Mouse (Mus musculus) heart, postnatal 0 days (tissue): Measurements from ENCODE around the gene Ewsr1. TPM values are rescaled to one million over a fixed set of nuclear protein-coding genes. Genes with fewer than 3 reads are reported as not detected.

ENCODE experiments used
- ATAC-seq: fragments of 200-750 bp; cut with Nextera tagmentation; 2 replicates; pipeline ENCODE4 v1.8.0; 2017; ENCODE audit warnings: low read depth, moderate number of reproducible peaks, moderate library complexity; ENCODE audit not compliant: insufficient read depth
- DNase-seq: peaks from one replicate; pipeline ENCODE4 v3.0.0-alpha.2; 2016; ENCODE audit warnings: low spot score
- H3K27ac ChIP-seq: fragments of 300-500 bp; sonication (generic); 2 replicates; pipeline ENCODE4 v1.5.1; 2014; ENCODE audit warnings: low read depth, mild to moderate bottlenecking
- H3K27me3 ChIP-seq: fragments of 300-500 bp; sonication (generic); 2 replicates; pipeline ENCODE4 v1.6.1; 2014; ENCODE audit warnings: low read length, mixed read lengths; ENCODE audit not compliant: control insufficient read depth, insufficient read depth
- H3K36me3 ChIP-seq: fragments of 300-500 bp; sonication (generic); replicated peaks from 2 replicates; pipeline ENCODE4 v1.6.1; 2014; ENCODE audit warnings: low read length, mixed read lengths; ENCODE audit not compliant: control insufficient read depth, insufficient read depth
- H3K4me1 ChIP-seq: fragments of 300-500 bp; sonication (generic); 2 replicates; pipeline ENCODE4 v1.6.1; 2014; ENCODE audit warnings: antibody characterized with exemption; ENCODE audit not compliant: control insufficient read depth, insufficient read depth
- H3K4me2 ChIP-seq: fragments of 300-500 bp; sonication (generic); 2 replicates; pipeline ENCODE4 v1.6.1; 2014; ENCODE audit warnings: low read depth, mild to moderate bottlenecking, low read length, moderate library complexity
- H3K4me3 ChIP-seq: fragments of 300-500 bp; sonication (generic); 2 replicates; pipeline ENCODE4 v1.5.1; 2014; ENCODE audit warnings: low read depth, low read length
- H3K9ac ChIP-seq: fragments of 300-500 bp; sonication (generic); replicated peaks from 2 replicates; pipeline ENCODE4 v1.6.1; 2014; ENCODE audit warnings: low read depth, low read length, mixed read lengths
- H3K9me3 ChIP-seq: fragments of 300-500 bp; sonication (generic); replicated peaks from 2 replicates; pipeline ENCODE4 v1.6.1; 2016; ENCODE audit warnings: low read length; ENCODE audit not compliant: control insufficient read depth
- CTCF ChIP-seq: IDR thresholded peaks from 2 replicates; pipeline ENCODE4 v1.5.1; 2016; ENCODE audit warnings: antibody characterized with exemption, control low read depth, low read depth
- EP300 ChIP-seq: IDR thresholded peaks from 2 replicates; pipeline ENCODE4 v1.6.1; 2016; ENCODE audit warnings: antibody characterized with exemption, low read depth
- WGBS: fragments of 180-500 bp; shearing (Covaris S2); extraction: QIAGEN DNeasy Blood & Tissue Kit; methylation state at CpG from one replicate; pipeline ENCODE4 v1.1.7; 2014; 5-methylcytosine and 5-hydroxymethylcytosine counted together
- polyA plus RNA-seq: library from polyadenylated mRNA; unstranded; fragments of >200 nt; fragmentation: Nextera tagmentation; extraction: Ambion mirVana; gene quantifications from 2 replicates; pipeline ENCODE4 v1.2.1, GENCODE M21; 2015
- total RNA-seq: library from RNA; depleted of rRNA; stranded (reverse); fragments of >200 nt; gene quantifications from 2 replicates; pipeline ENCODE4 v1.2.3, GENCODE M21; 2014; ENCODE audit warnings: low replicate concordance

The Ewsr1 gene
- total and polyA plus RNA-seq, 2 experiments from 2014 or later, result 213 to 238 TPM

DNA sequence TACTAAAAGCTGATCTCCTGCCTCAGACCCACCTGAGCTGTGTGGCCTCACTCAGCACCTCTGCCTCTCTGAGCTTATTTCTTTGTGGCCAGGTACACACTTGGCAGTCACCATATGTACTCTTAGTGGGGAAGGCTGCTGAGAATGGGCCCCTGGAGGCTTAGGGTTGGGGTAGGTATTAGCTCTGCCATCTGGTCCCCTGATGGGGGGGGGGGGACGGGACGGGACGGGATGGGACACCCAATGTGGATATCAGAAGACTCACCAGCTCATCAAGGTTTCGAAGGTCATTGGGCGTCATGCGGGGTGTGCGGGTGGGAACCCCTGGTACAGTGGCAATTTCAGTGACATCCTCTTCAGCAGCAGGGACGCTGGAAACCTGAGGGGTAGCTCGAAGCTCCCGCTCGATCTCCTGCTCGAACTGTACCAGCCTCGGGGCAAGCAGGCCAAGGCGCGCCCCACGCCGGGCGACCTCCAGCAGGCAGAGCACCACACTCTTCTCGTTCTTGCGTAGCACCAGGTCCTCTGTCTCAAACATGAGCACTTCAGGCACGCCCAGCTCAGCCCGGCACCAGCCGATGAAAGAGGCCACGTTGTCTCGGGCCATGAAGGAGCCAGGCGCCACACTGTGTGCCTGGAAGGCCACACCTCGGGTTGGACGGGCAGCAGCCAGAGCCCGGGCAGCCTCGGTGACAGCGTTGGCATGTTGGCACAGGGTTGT lies 35.3 kb downstream of the Ewsr1 start:
- DNase-seq, result no peak

GRCm38 (mm10) chr11:5062860-5063505 lies 36.1 kb downstream of the Ewsr1 start:
- Histone ChIP-seq H3K9me3 (no peaks in the 10 kb centered on the region), H3K4me2 (no peak overlapping the region), H3K4me1 (peaks cover 37% of the 10 kb centered on the region), H3K9ac (no peak overlapping the region), H3K36me3 (peaks cover 5% of the 10 kb centered on the region; the same call in 1 of the 2 replicates), H3K4me3 (no peak overlapping the region), H3K27ac (no peak overlapping the region), H3K27me3 (peaks cover 32% of the 10 kb centered on the region)
- no peak for TF ChIP-seq CTCF
- TF ChIP-seq EP300, result no peak
- ATAC-seq (no peak), DNase-seq (no peak)
- 58% methylated on average over 13 of the region's 13 CpGs for WGBS

More for the DNA sequence above, 35.3 kb downstream of the Ewsr1 start:
- Histone ChIP-seq H3K9ac (peak overlapping the region; percentile 53; the same call in 1 of the 2 replicates), H3K4me1 (peaks cover 37% of the 10 kb centered on the region), H3K4me3 (peak overlapping the region; percentile 52), H3K36me3 (peaks cover 12% of the 10 kb centered on the region), H3K4me2 (peak overlapping the region; percentile 99), H3K9me3 (no peaks in the 10 kb centered on the region), H3K27me3 (peaks cover 26% of the 10 kb centered on the region), H3K27ac (no peak overlapping the region)
- TF ChIP-seq EP300, result no peak
- TF ChIP-seq CTCF, result no peak
- 68% methylated on average over 31 of the region's 31 CpGs for WGBS
- no peak for ATAC-seq

DNA sequence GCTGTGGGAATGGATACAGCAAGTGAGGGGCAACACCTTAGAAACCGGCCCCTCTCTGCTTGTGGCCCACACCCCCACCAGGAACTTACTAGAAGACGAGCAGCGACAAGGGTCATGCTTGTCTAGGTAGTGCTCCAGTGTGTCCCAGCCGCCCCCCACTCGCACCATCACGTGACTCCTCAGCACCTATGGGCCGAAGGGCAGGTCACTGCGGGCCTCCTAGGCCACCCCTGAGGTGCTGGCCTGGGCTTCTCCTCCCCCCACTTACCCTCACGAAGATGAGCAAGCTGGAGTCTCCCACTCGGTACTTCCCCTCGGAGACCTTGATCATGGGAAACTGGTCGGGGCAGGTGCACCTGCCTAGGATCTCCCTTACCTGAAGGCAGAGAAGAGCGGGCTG lies 36.7 kb downstream of the Ewsr1 start:
- no peak for ATAC-seq
- Histone ChIP-seq H3K27ac (no peak overlapping the region), H3K9ac (no peak overlapping the region), H3K27me3 (peaks cover 38% of the 10 kb centered on the region), H3K4me3 (peak overlapping the region; percentile 40), H3K9me3 (no peaks in the 10 kb centered on the region), H3K4me2 (peak overlapping the region; percentile 69), H3K36me3 (no peaks in the 10 kb centered on the region), H3K4me1 (peaks cover 37% of the 10 kb centered on the region)
- no peak for DNase-seq
- TF ChIP-seq CTCF (no peak), EP300 (no peak)
- WGBS, result 44% methylated on average over 13 of the region's 13 CpGs

DNA sequence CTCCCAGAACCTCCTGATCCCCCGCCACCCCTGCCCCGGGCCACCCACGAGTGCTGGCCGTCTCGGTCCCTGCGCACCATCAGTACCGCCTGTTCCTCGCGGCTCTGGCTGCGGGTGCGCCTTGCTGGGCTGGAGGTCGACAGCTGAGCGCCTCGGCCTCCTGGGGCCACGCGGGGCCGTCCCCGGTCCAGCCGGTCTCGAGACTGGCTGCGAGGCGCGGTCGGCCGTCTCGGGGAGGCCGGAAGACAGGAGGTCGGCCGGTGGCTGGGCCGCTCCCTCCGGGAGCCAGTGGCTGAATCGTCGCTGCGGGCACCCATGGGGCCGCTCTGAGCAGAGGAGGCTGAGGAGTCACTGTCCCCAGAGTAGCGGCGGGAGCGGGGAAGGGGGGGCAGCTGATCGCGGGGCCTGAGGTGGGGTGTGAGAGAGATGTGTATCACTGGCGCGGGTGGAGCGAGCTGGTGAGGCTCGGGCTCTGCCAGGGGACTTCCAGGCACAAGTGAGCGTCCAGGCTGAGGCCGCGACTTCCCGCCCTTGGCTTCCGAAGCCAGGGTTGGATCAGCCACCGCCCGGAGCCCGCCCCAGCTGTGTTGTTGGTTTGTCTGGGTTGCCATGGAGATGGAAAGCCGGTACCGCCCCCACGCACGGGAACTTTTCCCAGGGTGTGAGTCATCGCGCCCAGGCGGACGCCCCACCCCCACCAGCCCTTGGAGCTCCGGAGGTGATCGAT lies 37.5 kb downstream of the Ewsr1 start:
- peak overlapping the region; percentile 31; the same call in 1 of the 2 replicates for H3K9ac ChIP-seq
- 4% methylated on average over 60 of the region's 62 CpGs for WGBS
- ATAC-seq, result peak; percentile 59
- peak overlapping the region; percentile 44; the same call in 1 of the 2 replicates for H3K27ac ChIP-seq
- peak overlapping the region; percentile 69 for H3K4me2 ChIP-seq
- TF ChIP-seq EP300 (0 out of 2 replicates have a peak, but pooled peaks have one; percentile 20), CTCF (no peak)
- no peaks in the 10 kb centered on the region for H3K36me3 ChIP-seq
- peak; percentile 86 for DNase-seq
- peaks cover 37% of the 10 kb centered on the region for H3K4me1 ChIP-seq
- no peaks in the 10 kb centered on the region for H3K9me3 ChIP-seq
- H3K27me3 ChIP-seq, result peaks cover 46% of the 10 kb centered on the region
- peak overlapping the region; percentile 40 for H3K4me3 ChIP-seq

DNA sequence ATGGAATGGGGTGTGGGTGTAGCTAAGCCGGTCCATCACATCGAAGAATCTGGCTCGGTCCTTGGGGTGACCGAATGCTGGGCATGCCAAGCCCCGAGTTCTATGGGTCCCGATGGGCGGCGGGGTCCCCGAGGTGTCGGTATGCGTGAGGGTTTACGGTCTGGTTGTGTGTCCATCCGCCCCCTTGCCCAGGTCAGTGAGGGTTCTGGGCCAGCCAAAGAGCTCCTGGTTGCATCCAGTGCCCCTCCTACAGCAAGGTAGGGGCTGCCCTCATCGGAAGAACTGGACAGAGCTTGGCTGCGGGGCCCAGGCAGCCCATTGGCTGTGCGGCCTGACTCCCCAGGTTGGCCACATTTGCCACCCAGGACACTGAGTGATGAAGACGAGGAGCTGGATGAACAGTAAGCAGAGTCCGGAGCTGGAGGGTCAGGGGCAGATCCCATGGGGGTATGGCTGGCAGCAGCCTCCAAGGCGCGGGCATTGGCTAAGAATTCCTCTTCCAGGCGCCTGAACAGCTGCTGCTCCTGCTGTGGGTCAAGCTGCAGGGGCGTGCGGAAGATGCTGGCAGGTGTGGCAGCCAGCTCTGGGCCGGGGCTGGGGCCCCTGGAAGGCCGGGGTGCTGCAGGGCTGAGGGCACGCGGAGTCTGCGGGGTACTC lies 38.2 kb downstream of the Ewsr1 start:
- Histone ChIP-seq H3K36me3 (no peaks in the 10 kb centered on the region), H3K9ac (0 out of 2 replicates have a peak overlapping the region, but pooled peaks have one; percentile 31), H3K4me1 (peaks cover 37% of the 10 kb centered on the region), H3K4me3 (peak overlapping the region; percentile 40), H3K9me3 (no peaks in the 10 kb centered on the region), H3K27ac (no peak overlapping the region), H3K4me2 (peak overlapping the region; percentile 69), H3K27me3 (peaks cover 46% of the 10 kb centered on the region)
- no peak for TF ChIP-seq CTCF
- TF ChIP-seq EP300, result no peak
- no peak for DNase-seq
- ATAC-seq, result no peak
- 73% methylated on average over 28 of the region's 28 CpGs for WGBS
